Mouse (Mus musculus): Measurements from ENCODE around the gene Epn1. TPM values are rescaled to one million over a fixed set of nuclear protein-coding genes. Genes with fewer than 3 reads are reported as not detected.

Gene Epn1
- polyA plus RNA-seq, 1 experiment, result 687 TPM

- no peaks in the 10 kb centered on the region for H3K9me3 ChIP-seq
- peaks cover 41% of the 10 kb centered on the region for H3K36me3 ChIP-seq (replicated peaks; ENCODE audit: low read length)
- H3K4me3 ChIP-seq (replicated peaks), result peak overlapping the region; percentile 97
- TF ChIP-seq GATA1 (IDR thresholded peaks at IDR 0.05; ENCODE audit: borderline replicate concordance, low read length) (no peak), FLI1 (IDR thresholded peaks at IDR 0.05; ENCODE audit: low read length) (no peak)
- H3K27me3 ChIP-seq (replicated peaks), result no peaks in the 10 kb centered on the region
- H3K4me1 ChIP-seq, result peaks cover 28% of the 10 kb centered on the region
These were observed 41.1 kb upstream of the Epn1 start for GRCm38 (mm10) chr7:5038940-5039339.

GRCm38 (mm10) chr7:5044981-5045380 is 35.1 kb upstream of the Epn1 start:
- peaks cover 10% of the 10 kb centered on the region for H3K27me3 ChIP-seq (replicated peaks)
- peaks cover 29% of the 10 kb centered on the region for H3K4me1 ChIP-seq
- no peak overlapping the region for H3K4me3 ChIP-seq (replicated peaks)
- H3K36me3 ChIP-seq (replicated peaks; ENCODE audit: low read length), result peaks cover 14% of the 10 kb centered on the region
- TF ChIP-seq FLI1 (IDR thresholded peaks at IDR 0.05; ENCODE audit: low read length) (no peak), GATA1 (IDR thresholded peaks at IDR 0.05; ENCODE audit: borderline replicate concordance, low read length) (no peak)
- peaks cover 7% of the 10 kb centered on the region for H3K9me3 ChIP-seq

DNA sequence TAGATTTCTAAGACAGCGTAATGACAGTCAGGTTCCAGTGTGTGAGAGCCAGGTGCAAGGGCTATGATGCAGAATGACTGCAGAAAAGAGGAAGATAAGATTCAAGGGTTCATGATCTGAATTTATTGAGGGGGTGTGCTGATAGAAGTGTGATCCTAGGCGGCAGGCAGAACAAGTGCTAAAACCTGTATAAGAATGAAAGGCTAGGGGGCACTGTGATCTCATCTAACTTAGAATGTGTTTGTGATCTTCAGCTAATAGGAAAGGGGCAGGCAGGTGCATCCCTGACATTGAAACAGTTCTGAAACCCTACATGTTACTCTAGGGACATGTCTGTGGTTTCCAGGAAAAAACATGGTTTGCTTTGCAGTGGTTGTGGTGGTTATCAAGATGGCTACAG is 33.9 kb upstream of the Epn1 start:
- Histone ChIP-seq H3K9me3 (peaks cover 7% of the 10 kb centered on the region), H3K4me3 (replicated peaks) (no peak overlapping the region), H3K36me3 (replicated peaks; ENCODE audit: low read length) (peaks cover 9% of the 10 kb centered on the region), H3K27me3 (replicated peaks) (peaks cover 20% of the 10 kb centered on the region), H3K4me1 (peaks cover 36% of the 10 kb centered on the region)
- TF ChIP-seq FLI1 (IDR thresholded peaks at IDR 0.05; ENCODE audit: low read length) (no peak), GATA1 (IDR thresholded peaks at IDR 0.05; ENCODE audit: borderline replicate concordance, low read length) (no peak)

- TF ChIP-seq GATA1 (IDR thresholded peaks at IDR 0.05; ENCODE audit: borderline replicate concordance, low read length) (no peak), FLI1 (IDR thresholded peaks at IDR 0.05; ENCODE audit: low read length) (no peak)
- H3K27me3 ChIP-seq (replicated peaks), result peaks cover 32% of the 10 kb centered on the region
These were observed 32.7 kb upstream of the Epn1 start for GRCm38 (mm10) chr7:5047313-5047712.

GRCm38 (mm10) chr7:5051193-5052192 is 28.5 kb upstream of the Epn1 start, which contains the start of gene Zfp580:
TSS of gene Zfp580 (plus strand) at chr7:5051538.
- Histone ChIP-seq H3K27me3 (replicated peaks) (peaks cover 74% of the 10 kb centered on the region), H3K4me1 (peaks cover 61% of the 10 kb centered on the region), H3K4me3 (replicated peaks) (peak within 1 kb of the TSS; percentile 93), H3K36me3 (replicated peaks; ENCODE audit: low read length) (no peaks in the 10 kb centered on the region), H3K9me3 (peaks cover 12% of the 10 kb centered on the region)
- TF ChIP-seq FLI1 (IDR thresholded peaks at IDR 0.05; ENCODE audit: low read length), result no peak

More at GRCm38 (mm10) chr7:5047313-5047712, 32.7 kb upstream of the Epn1 start:
- Histone ChIP-seq H3K36me3 (replicated peaks; ENCODE audit: low read length) (peaks cover 4% of the 10 kb centered on the region), H3K4me3 (replicated peaks) (no peak overlapping the region), H3K9me3 (peaks cover 7% of the 10 kb centered on the region), H3K4me1 (peaks cover 48% of the 10 kb centered on the region)

- peaks cover 14% of the 10 kb centered on the region for H3K9me3 ChIP-seq
- no peaks in the 10 kb centered on the region for H3K36me3 ChIP-seq (replicated peaks; ENCODE audit: low read length)
- H3K4me3 ChIP-seq (replicated peaks), result peak overlapping the region; percentile 93
- H3K27me3 ChIP-seq (replicated peaks), result peaks cover 83% of the 10 kb centered on the region
- TF ChIP-seq GATA1 (IDR thresholded peaks at IDR 0.05; ENCODE audit: borderline replicate concordance, low read length), result no peak
- H3K4me1 ChIP-seq, result peaks cover 62% of the 10 kb centered on the region
These were observed 27.6 kb upstream of the Epn1 start for GRCm38 (mm10) chr7:5052438-5052837.

GRCm38 (mm10) chr7:5052931-5053343 is 27.1 kb upstream of the Epn1 start:
- Histone ChIP-seq H3K36me3 (replicated peaks; ENCODE audit: low read length) (no peaks in the 10 kb centered on the region), H3K9me3 (peaks cover 14% of the 10 kb centered on the region), H3K4me3 (replicated peaks) (peak overlapping the region; percentile 93), H3K4me1 (peaks cover 67% of the 10 kb centered on the region), H3K27me3 (replicated peaks) (peaks cover 88% of the 10 kb centered on the region)
- TF ChIP-seq GATA1 (IDR thresholded peaks at IDR 0.05; ENCODE audit: borderline replicate concordance, low read length) (no peak), FLI1 (IDR thresholded peaks at IDR 0.05; ENCODE audit: low read length) (no peak)

DNA sequence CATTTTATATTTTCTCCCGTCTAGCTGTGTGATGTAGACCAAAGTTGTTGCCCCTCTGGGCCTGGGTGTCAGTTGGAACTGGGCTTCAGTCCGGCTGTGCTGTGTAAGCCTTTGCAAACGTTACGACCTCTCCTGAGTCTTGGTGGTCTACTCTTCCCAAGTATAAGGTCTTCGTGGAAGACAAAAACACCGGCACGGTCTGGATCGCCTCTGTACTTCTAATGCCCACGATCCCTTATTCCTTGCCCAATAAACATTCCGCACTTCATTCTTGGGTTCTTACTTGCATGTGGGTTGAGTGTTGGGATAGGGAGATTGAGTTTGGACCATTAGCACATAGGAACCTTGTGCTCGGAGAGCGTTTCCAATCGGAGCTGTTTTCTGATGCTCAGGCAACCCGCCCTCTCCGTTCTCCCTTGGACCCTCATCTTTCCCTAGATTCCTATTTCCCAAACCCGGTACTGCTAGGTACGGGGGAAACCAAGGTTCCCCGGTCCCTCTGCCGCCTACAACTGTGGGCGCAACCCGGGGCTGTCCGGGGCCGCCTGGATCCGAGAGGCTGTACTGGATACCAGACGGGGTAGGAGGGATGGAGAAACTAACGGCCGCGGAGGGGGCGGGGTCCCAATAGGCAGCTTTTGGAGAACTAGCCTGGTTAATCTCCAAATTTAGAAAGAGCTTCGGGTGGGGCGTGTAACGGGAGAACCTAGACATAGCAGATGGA is 26.4 kb upstream of the Epn1 start:
- Histone ChIP-seq H3K36me3 (replicated peaks; ENCODE audit: low read length) (no peaks in the 10 kb centered on the region), H3K4me1 (peaks cover 74% of the 10 kb centered on the region), H3K9me3 (peaks cover 13% of the 10 kb centered on the region), H3K27me3 (replicated peaks) (peaks cover 89% of the 10 kb centered on the region), H3K4me3 (replicated peaks) (peak overlapping the region; percentile 93)
- TF ChIP-seq FLI1 (IDR thresholded peaks at IDR 0.05; ENCODE audit: low read length) (no peak), GATA1 (IDR thresholded peaks at IDR 0.05; ENCODE audit: borderline replicate concordance, low read length) (no peak)

DNA sequence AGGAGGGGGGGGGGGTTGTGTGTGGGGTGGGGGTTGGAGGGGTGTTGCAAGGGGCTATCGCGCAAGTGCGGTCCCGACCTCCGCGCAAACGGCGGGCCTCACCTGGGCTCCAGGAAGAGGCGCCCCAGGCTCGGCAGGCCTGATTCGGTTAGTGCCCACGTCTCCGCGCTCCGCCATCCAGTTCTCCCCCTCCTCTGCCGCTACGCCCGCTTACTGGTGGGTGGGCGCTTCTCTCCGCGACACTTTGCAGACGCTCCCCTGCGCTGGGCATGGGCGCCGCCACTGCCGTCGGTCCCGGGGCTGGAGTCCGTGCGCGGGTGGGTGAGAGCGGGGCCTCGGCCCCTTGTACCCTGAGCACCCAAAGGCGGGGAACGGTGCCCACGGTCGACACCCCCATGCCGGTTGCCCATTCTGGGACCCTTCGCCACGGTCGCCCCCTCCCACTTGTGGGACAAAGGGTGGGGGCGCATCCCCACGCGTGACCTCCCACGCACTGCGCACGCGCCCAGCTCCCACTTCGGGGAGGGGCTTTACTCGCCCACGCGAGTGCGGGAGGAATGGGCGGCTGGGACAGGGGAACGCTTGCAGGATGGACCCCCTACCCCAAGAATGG is 23.3 kb upstream of the Epn1 start:
- Histone ChIP-seq H3K4me1 (peaks cover 80% of the 10 kb centered on the region), H3K9me3 (peaks cover 7% of the 10 kb centered on the region; the same call in 1 of the 2 replicates), H3K36me3 (replicated peaks; ENCODE audit: low read length) (no peaks in the 10 kb centered on the region), H3K4me3 (replicated peaks) (peak overlapping the region; percentile 69), H3K27me3 (replicated peaks) (peaks cover 63% of the 10 kb centered on the region)
- no peak for TF ChIP-seq GATA1 (IDR thresholded peaks at IDR 0.05; ENCODE audit: borderline replicate concordance, low read length)
- no peak for TF ChIP-seq FLI1 (IDR thresholded peaks at IDR 0.05; ENCODE audit: low read length)

All from megakaryocyte, embryonic 14.5 days (primary cell).